Mouse (Mus musculus): ENCODE measurements at regions not wholly inside any gene's neighbourhood (a gene's known extent, or its start where the extent isn't known, plus 50 kb on each side); places are given as distances from the start of the nearest gene placed in this dataset.

- DNase-seq (ENCODE audit: low read depth, low spot score) = no peak
- no peak overlapping the region for H3K9ac ChIP-seq (ENCODE audit: control insufficient read depth, low read depth, low read length, poor library complexity, severe bottlenecking)
- no peak overlapping the region for H3K4me3 ChIP-seq (ENCODE audit: control insufficient read depth in 1 of 2, insufficient read depth in 1 of 2, low read depth in 2 of 2, low read length in 2 of 2)
- peaks cover 0 to 2% of the 10 kb centered on the region in 2 experiments; a peak in 2 of 4 replicates for H3K27me3 ChIP-seq (ENCODE audit: control insufficient read depth in 1 of 2, insufficient read depth in 2 of 2, low read length in 2 of 2)
- H3K79me2 ChIP-seq (ENCODE audit: control insufficient read depth, insufficient read depth, low read length, poor library complexity) = no peaks in the 10 kb centered on the region
- H3K4me1 ChIP-seq (ENCODE audit: control insufficient read depth in 1 of 2, insufficient read depth in 2 of 2, low read length in 2 of 2) = no peaks in the 10 kb centered on the region
- no peaks in the 10 kb centered on the region for H3K36me3 ChIP-seq (ENCODE audit: control insufficient read depth in 1 of 2, insufficient read depth in 2 of 2, low read length in 2 of 2)
- no peak overlapping the region for H3K27ac ChIP-seq (ENCODE audit: control insufficient read depth, low read depth, low read length)
- no peaks in the 10 kb centered on the region for H3K9me3 ChIP-seq (replicated peaks; ENCODE audit: insufficient read depth, low read length)
- TF ChIP-seq MYB (IDR thresholded peaks at IDR 0.05; ENCODE audit: low read depth, low read length) = no peak
- no peak for TF ChIP-seq MEF2A (IDR thresholded peaks at IDR 0.05; ENCODE audit: extremely low read depth, insufficient replicate concordance, low read depth, low read length, poor library complexity, severe bottlenecking)
- TF ChIP-seq ZKSCAN1 (IDR thresholded peaks at IDR 0.05; ENCODE audit: low read depth, low read length) = no peak
- no peak for TF ChIP-seq ZMIZ1 (IDR thresholded peaks at IDR 0.05; ENCODE audit: low read depth, low read length)
These were observed 75.3 kb upstream of the Bod1 start for GRCm38 (mm10) chr11:31746939-31747338.

GRCm38 (mm10) chr11:31748275-31748815 is 76.7 kb upstream of the Bod1 start:
- Histone ChIP-seq H3K27me3 (ENCODE audit: control insufficient read depth in 1 of 2, insufficient read depth in 2 of 2, low read length in 2 of 2) (peaks cover 0 to 2% of the 10 kb centered on the region in 2 experiments; a peak in 2 of 4 replicates), H3K79me2 (ENCODE audit: control insufficient read depth, insufficient read depth, low read length, poor library complexity) (no peaks in the 10 kb centered on the region), H3K9ac (ENCODE audit: control insufficient read depth, low read depth, low read length, poor library complexity, severe bottlenecking) (no peak overlapping the region), H3K27ac (ENCODE audit: control insufficient read depth, low read depth, low read length) (no peak overlapping the region), H3K9me3 (replicated peaks; ENCODE audit: insufficient read depth, low read length) (no peaks in the 10 kb centered on the region), H3K4me1 (ENCODE audit: control insufficient read depth in 1 of 2, insufficient read depth in 2 of 2, low read length in 2 of 2) (no peaks in the 10 kb centered on the region), H3K4me3 (ENCODE audit: control insufficient read depth in 1 of 2, insufficient read depth in 1 of 2, low read depth in 2 of 2, low read length in 2 of 2) (no peak overlapping the region), H3K36me3 (ENCODE audit: control insufficient read depth in 1 of 2, insufficient read depth in 2 of 2, low read length in 2 of 2) (no peaks in the 10 kb centered on the region)
- no peak for DNase-seq (ENCODE audit: low read depth, low spot score)
- no peak for TF ChIP-seq TAL1 (IDR thresholded peaks at IDR 0.05; ENCODE audit: low read length)
- TF ChIP-seq NRF1 (IDR thresholded peaks at IDR 0.05; ENCODE audit: insufficient read depth, low read depth, low read length, poor library complexity, severe bottlenecking) = no peak
- TF ChIP-seq EP300 (IDR thresholded peaks at IDR 0.05; ENCODE audit: low read depth in 1 of 2, low read length in 2 of 2) = no peak
- no peak for TF ChIP-seq MAFK (IDR thresholded peaks at IDR 0.05; ENCODE audit: borderline replicate concordance, low read depth, low read length)
- no peak for TF ChIP-seq TBP (IDR thresholded peaks at IDR 0.05; ENCODE audit: low read depth, low read length)

GRCm38 (mm10) chr11:31751274-31751673 is 79.6 kb upstream of the Bod1 start:
- Histone ChIP-seq H3K27me3 (ENCODE audit: control insufficient read depth in 1 of 2, insufficient read depth in 2 of 2, low read length in 2 of 2) (no peaks in the 10 kb centered on the region; a peak in 2 of 4 replicates), H3K4me3 (ENCODE audit: control insufficient read depth in 1 of 2, insufficient read depth in 1 of 2, low read depth in 2 of 2, low read length in 2 of 2) (no peak overlapping the region), H3K9me3 (replicated peaks; ENCODE audit: insufficient read depth, low read length) (no peaks in the 10 kb centered on the region), H3K27ac (ENCODE audit: control insufficient read depth, low read depth, low read length) (no peak overlapping the region), H3K4me1 (ENCODE audit: control insufficient read depth in 1 of 2, insufficient read depth in 2 of 2, low read length in 2 of 2) (no peaks in the 10 kb centered on the region), H3K79me2 (ENCODE audit: control insufficient read depth, insufficient read depth, low read length, poor library complexity) (no peaks in the 10 kb centered on the region), H3K9ac (ENCODE audit: control insufficient read depth, low read depth, low read length, poor library complexity, severe bottlenecking) (no peak overlapping the region), H3K36me3 (ENCODE audit: control insufficient read depth in 1 of 2, insufficient read depth in 2 of 2, low read length in 2 of 2) (no peaks in the 10 kb centered on the region)
- TF ChIP-seq MYB (IDR thresholded peaks at IDR 0.05; ENCODE audit: low read depth, low read length) (no peak), MAZ (IDR thresholded peaks at IDR 0.05; ENCODE audit: low read depth, low read length) (no peak), CHD2 (IDR thresholded peaks at IDR 0.05; ENCODE audit: low read length) (no peak), E2F4 (IDR thresholded peaks at IDR 0.05; ENCODE audit: borderline replicate concordance, low read depth, low read length) (no peak), POLR2AphosphoS2 (IDR thresholded peaks at IDR 0.05; ENCODE audit: low read length) (no peak), POLR2AphosphoS5 (IDR thresholded peaks at IDR 0.05; ENCODE audit: borderline replicate concordance, low read depth, low read length) (no peak), ZMIZ1 (IDR thresholded peaks at IDR 0.05; ENCODE audit: low read depth, low read length) (no peak), RCOR1 (IDR thresholded peaks at IDR 0.05; ENCODE audit: low read depth, low read length) (no peak), MYC (IDR thresholded peaks at IDR 0.05; ENCODE audit: low read depth, low read length) (no peak), EP300 (IDR thresholded peaks at IDR 0.05; ENCODE audit: low read depth in 1 of 2, low read length in 2 of 2) (no peak)
- DNase-seq (ENCODE audit: low read depth, low spot score) = no peak

All from MEL (cell line).